Mouse (Mus musculus) cerebellum, adult 11-12 months (tissue): Measurements from ENCODE around the gene Cyb561.

Source experiments
- DNase-seq: peaks from one replicate; pipeline ENCODE4 v3.0.0; 2022

Gene Cyb561

DNA sequence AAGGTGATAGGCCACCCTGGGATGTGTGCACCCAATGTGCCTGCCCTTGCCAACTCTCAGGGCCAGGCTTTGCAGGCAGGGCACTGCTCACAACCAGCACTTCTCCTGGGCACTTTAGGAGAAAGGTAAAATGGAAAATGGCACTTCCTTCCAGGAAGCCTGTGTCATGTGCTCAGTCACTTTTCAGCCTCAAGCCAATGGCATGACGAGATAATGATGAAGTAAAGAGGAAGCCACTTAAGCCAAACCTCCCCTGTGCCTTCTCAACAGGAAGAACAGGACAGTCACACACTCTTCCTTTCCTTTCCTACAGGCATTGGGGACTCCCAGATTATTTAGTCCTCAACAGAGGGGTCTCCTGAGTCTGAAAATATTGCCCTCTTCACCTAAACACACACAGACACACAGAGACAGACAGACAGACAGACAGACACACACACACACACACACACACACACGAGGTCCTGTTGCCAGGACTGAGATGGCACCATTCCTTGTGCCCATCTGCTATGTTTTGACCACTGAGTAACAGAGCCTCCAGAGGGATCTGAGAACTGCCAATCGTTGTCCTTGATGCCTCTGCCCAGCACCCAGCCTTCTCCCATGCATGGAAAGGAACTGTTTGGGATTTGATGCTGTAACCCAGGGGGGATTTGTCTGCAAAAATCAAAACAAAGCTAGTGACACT is 32.9 kb downstream of the Cyb561 start:
- no peak for DNase-seq

DNA sequence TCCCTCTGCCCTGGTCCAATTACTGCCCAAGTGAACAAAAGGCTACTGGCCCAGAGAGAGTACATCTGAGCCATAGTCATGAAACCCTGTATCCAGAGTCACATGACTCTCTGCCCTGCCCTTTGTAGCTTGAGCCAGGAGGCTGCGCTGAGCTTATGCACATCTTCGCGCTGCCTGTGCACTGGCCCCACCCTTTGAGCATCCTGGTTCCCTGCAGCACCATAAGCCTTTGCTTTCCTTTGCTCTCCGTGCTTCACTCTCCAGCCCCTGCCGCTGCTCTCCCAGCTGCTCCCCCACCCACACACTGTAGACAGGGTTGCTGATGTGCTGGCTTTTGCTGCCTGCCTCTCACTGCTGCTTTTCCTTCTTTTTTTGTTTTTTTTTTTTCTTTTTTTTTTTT is 39.6 kb downstream of the Cyb561 start:
- DNase-seq, result no peak

DNA sequence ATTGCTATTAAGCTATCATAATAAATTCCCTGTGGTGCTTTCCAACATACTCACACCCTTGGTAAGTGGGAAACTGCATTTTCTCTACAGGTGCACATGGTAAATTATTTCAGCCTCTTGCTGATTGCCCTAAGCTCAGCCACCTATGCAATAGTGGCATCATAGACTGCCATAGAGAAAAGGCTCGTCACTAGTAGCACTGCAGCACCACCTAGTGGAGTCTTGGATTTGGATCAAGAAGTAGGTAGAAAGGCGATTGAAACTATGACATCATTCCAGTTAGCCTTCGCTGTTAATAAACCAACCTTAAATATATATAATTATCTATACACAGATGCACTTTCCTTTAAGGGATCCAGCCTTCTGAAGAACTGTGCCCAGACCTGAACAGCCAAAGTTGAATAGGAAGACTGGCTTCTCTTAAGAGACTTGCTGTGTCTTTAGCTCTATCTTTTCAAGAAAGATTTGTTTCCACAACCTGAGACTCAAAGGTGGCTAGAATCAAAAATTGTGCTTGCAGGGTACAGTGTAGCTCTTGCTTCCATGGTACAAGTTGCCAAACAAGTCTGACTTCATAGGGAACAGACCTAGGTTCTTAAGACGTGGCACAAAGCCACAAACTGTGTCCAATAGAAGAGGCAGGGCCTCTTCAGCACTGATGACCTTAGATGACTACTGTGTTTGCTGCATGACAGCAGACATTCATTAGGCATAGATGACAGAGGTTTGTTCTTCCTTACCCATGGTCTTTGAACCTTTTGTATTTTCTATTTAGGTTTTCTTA is 41.4 kb downstream of the Cyb561 start:
- peak; percentile 52 for DNase-seq

DNA sequence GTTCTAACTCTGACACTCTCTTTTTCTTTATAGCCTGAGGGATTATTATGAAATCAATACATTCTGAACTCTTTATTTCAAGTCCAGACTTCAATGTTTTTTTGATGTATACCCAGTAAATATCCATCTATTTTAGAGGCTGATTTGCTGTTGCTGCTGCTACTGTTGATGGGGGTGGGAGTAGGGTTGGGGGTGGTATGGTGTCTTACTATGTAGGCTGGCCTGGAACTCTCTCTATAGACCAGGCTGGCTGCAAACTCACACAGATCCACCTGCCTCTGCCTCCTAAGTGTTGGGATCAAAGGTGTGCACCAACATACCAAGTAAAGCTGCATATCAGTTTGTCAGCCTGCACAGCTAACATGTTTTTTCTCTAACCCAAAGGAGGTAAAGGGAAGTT is 42.0 kb downstream of the Cyb561 start:
- no peak for DNase-seq

DNA sequence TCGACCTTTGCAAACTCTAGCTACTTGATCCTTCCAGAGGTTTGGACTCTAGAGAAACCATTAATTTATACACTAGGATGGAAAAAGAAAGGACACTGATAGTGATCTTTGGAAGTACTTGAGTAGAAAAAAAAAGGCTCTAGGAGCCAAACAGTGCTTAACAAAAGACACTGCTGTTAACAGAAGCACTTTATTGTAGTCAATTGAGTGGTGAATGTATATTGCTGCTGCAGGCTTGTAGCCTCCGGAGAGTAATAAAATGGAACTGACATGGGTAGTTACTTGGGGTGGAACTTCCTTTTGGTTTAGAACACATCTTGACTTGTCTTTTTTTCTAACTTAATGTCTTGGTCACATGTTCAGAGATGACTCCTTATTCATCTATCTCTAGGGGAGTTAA is 43.5 kb downstream of the Cyb561 start:
- no peak for DNase-seq

DNA sequence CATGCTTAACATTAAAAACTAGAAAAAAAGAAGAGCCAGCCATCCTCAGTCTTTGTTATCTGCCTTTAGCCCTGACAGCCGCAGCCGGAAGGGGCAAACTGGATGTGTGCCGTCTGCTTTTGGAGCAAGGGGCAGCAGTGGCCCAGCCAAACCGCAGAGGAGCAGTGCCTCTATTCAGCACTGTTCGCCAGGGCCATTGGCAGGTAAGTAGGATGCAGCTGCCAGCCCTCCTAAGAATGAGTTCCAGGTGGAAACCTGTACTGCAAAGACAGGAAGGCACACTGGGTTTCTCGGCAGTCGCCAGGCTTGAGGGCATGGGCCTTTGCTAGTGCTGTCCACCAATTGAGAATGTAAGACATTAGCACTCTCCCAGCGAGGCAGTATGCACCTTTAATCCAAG is 44.2 kb downstream of the Cyb561 start:
- DNase-seq, result no peak

DNA sequence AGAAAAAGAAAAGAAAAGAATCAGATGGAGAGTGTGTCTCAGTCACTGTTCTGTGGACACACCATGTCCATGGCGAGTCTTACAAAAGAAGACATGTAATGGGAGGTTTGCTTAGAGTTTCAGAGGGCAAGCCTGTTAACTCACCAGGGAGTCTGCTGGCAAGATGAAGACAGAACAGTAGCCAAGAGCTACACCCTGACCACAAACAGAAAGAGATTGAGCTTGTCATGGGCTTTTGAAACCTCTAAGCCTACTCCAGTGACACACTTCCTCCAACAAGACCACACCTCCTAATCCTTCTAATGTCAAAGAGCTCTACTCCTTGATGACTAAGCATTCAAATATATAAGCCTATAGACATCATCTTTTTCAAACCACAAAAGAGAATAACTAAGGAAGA is 45.8 kb downstream of the Cyb561 start:
- DNase-seq, result no peak

DNA sequence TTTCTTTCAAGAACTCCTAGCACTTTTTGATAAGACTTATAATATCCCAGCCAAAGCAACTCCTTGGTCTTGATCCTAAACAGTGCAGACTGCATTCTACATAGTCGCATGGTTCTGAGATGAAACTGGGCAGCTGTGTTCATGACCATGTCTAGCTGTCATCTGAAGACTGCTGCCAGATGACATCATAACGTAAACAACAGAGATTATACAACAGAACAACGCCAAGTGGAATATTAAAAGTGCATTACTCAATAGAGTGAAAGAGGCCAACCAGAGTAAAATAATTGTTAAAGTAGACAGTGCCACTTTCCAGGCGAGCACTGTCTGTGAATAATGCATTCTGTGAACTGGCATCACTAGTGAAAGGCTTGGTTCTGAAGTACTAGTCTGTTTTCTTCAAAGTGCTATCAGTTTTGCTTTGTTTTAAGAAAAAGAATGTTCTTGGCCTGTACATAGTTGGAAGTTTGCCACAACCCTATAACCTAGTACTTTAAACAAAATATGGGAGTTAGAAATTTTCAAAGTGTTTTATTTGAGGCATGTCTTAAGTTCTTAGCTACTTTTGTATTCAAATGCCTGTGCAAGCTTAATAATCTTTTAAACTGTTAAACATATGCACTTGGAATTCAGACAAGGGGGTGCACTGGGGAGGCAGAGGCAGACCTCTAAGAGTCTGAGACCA is 47.5 kb downstream of the Cyb561 start:
- no peak for DNase-seq

DNA sequence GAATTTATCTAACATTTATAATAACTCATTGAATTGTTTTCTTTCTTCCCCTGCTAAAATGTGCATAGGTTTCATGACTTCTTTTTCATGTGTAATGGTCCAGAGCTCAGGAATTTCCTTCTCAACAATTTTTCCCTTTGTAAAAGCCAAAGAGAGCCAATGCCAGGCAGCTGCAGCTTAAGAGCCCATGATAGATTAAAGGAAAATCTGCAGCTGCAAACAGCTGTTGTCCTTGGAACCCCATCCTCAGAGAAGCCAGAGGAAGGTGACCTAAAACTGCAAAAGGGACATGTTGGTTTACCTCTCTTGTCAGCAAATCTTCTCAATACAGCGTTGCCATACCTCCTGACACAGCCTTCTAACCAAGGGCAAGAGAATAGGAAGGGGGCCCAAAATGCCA is 50.2 kb downstream of the Cyb561 start:
- DNase-seq, result no peak

DNA sequence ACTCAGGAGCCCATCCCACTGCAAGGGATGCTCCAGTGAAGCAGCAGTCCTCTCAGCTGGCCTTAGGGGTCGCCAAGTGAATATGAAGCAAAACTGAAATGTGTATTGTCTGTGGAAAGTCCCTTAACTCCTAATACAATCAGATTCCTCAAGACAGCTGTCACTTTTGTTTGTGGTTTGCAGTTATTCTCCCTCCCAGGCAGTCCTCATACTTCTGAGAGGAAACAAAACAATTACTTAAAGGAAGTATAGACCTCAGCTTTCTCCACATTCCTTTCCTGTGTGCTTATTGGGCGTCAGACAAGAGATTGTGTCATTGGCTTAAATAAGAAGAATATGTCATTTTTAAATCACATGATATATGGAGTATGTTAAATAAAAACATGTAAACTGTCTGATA is 51.6 kb downstream of the Cyb561 start:
- DNase-seq, result no peak

DNA sequence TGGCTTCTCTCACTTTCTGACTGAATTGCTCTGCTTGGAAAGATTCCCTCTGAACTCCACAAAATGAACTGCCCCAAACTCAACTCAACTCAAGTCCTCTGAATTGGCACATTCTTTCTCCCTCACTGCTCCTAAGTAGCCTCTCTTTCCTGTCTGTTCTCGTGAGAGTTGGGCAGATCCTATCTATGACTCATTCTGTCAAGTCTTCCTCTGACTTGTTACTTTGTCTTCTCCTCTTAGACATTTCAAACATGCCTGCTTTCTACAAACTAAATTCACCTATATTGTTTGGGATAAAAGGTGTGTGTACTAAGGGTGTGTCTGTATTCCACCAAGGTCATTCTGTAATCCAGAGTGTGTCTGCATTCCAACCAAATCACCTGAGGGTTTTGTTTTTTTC is 54.0 kb downstream of the Cyb561 start:
- no peak for DNase-seq

DNA sequence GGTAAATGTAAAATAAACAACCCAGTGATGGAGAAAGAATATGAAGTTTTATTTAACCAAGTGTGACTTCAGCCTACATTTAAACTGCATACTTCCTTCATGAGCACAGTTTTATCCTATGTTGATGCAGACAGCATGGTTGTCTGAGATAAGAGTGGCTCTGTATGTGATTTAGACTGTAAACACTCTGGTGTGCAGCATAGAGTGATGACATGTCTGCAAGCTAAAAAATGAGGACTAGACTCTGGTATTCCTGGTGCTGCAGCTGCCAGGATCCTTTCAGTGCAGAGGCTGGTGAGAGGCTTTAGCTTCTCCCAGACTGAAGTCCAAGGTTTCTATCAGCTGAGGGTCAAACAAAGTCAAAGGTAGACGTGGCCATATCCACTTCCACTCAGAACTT is 65.9 kb downstream of the Cyb561 start:
- DNase-seq, result no peak

DNA sequence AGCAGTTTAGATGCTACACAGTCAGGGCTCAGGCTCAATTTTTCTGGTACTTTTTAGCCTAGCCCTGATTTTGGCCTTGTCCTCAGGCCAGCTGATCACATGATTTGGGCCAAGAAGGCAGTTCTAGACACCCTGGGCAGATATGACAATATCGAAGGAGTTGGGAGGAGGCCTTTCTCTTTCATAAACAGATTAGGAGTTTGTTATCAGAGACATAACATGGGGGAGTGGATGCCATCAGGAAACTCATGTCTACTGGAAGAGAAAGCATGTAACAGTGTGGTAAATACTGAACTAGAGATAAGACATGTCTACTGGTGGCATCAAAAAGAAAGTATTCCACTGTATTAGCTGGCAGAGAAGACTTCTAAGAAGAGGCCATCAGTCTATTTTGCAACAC is 67.6 kb downstream of the Cyb561 start:
- DNase-seq, result no peak
